Mouse (Mus musculus) gastrocnemius, postnatal 4 days (tissue): ENCODE data around the gene Gm2663. TPM values are rescaled to one million over a fixed set of nuclear protein-coding genes. Genes with fewer than 3 reads are reported as not detected.

Experiments used
- total RNA-seq, 2 experiments: library from RNA; stranded (reverse); gene quantifications; 2 replicates each; pipeline ENCODE4 v1.2.3; 2021

Gm2663 gene
- total RNA-seq, 2 experiments from 2014 or later = not detected

Other genes starting within 250 kb of the Gm2663 start
- not detected for gene Moxd2, start 112.0 kb downstream of the Gm2663 start, total RNA-seq
- gene Prss58, start 99.1 kb downstream of the Gm2663 start, total RNA-seq = not detected
- gene 1700074P13Rik, start 58.9 kb downstream of the Gm2663 start, total RNA-seq = not detected
- gene Gm4744, start 47.6 kb downstream of the Gm2663 start, total RNA-seq = not detected
- gene 1810009J06Rik, start 34.7 kb downstream of the Gm2663 start, total RNA-seq = not detected
- gene 2210010C04Rik, start 36.0 kb upstream of the Gm2663 start, total RNA-seq = not detected